Mouse (Mus musculus): Measurements from ENCODE around the gene Sod3. TPM values are rescaled to one million over a fixed set of nuclear protein-coding genes. Genes with fewer than 3 reads are reported as not detected.

The Sod3 gene
- total and polyA plus RNA-seq, 3 experiments = not detected

DNA sequence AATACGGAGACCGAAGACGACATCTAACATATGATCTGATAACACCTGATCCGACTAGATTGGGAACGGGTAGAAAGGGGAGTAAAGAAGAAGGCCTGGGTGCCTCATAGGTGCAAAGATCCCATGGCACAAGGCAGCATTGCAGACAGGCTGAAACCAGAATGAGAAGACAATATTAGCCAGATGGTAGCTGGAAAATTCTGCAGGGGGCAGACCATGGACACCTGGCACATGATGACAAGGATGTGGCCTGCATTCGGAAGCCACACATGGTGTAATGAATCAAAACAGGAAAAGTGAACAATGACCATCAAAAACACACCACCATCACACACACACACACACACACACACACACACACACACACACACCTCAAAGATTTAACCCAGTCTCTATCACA lies 52.3 kb downstream of the Sod3 start:
- TF ChIP-seq RCOR1 (IDR thresholded peaks at IDR 0.05; ENCODE audit: low read depth, low read length) (no peak), SIN3A (IDR thresholded peaks at IDR 0.05; ENCODE audit: low read length) (no peak)
- H3K9ac ChIP-seq (ENCODE audit: control insufficient read depth, low read depth, low read length, poor library complexity, severe bottlenecking) = no peak overlapping the region
- no peak for DNase-seq (ENCODE audit: low read depth, low spot score)
- H3K27me3 ChIP-seq (ENCODE audit: control insufficient read depth in 1 of 2, insufficient read depth in 2 of 2, low read length in 2 of 2) = no peaks in the 10 kb centered on the region
- H3K79me2 ChIP-seq (ENCODE audit: control insufficient read depth, insufficient read depth, low read length, poor library complexity) = no peaks in the 10 kb centered on the region
- no peak overlapping the region for H3K4me3 ChIP-seq (ENCODE audit: control insufficient read depth in 1 of 2, insufficient read depth in 1 of 2, low read depth in 2 of 2, low read length in 2 of 2)
- H3K9me3 ChIP-seq (replicated peaks; ENCODE audit: insufficient read depth, low read length) = no peaks in the 10 kb centered on the region
- no peaks in the 10 kb centered on the region for H3K4me1 ChIP-seq (ENCODE audit: control insufficient read depth in 1 of 2, insufficient read depth in 2 of 2, low read length in 2 of 2)
- H3K27ac ChIP-seq (ENCODE audit: control insufficient read depth, low read depth, low read length) = no peak overlapping the region
- H3K36me3 ChIP-seq (ENCODE audit: control insufficient read depth in 1 of 2, insufficient read depth in 2 of 2, low read length in 2 of 2) = no peaks in the 10 kb centered on the region

DNA sequence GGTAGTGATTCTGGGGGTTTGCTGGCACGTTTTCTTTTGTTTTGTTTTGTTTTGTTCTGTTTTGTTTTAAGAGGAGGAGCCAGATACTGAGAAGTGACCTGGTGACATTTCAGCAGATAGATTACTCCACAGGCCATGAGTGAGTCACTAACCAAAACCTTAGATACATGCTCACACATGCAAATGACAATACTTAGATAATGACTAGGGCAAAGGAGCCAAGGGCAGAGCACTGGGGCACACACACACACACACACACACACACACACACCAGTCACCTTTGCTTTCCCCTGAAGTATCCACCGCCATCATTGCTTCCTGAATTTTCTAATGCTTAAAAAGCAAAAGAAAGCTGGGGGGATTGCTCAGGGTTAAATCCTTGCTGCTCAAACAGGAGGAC lies 52.9 kb downstream of the Sod3 start:
- no peak for DNase-seq (ENCODE audit: low read depth, low spot score)
- H3K9ac ChIP-seq (ENCODE audit: control insufficient read depth, low read depth, low read length, poor library complexity, severe bottlenecking) = no peak overlapping the region
- no peak overlapping the region for H3K4me3 ChIP-seq (ENCODE audit: control insufficient read depth in 1 of 2, insufficient read depth in 1 of 2, low read depth in 2 of 2, low read length in 2 of 2)
- no peaks in the 10 kb centered on the region for H3K36me3 ChIP-seq (ENCODE audit: control insufficient read depth in 1 of 2, insufficient read depth in 2 of 2, low read length in 2 of 2)
- H3K27ac ChIP-seq (ENCODE audit: control insufficient read depth, low read depth, low read length) = no peak overlapping the region
- no peaks in the 10 kb centered on the region for H3K9me3 ChIP-seq (replicated peaks; ENCODE audit: insufficient read depth, low read length)
- TF ChIP-seq ZKSCAN1 (IDR thresholded peaks at IDR 0.05; ENCODE audit: low read depth, low read length) (no peak), MEF2A (IDR thresholded peaks at IDR 0.05; ENCODE audit: extremely low read depth, insufficient replicate concordance, low read depth, low read length, poor library complexity, severe bottlenecking) (no peak), JUND (IDR thresholded peaks at IDR 0.05; ENCODE audit: low read depth, low read length) (no peak), EP300 (IDR thresholded peaks at IDR 0.05; ENCODE audit: low read depth in 1 of 2, low read length in 2 of 2) (no peak), TAL1 (IDR thresholded peaks at IDR 0.05; ENCODE audit: low read length) (no peak), TBP (IDR thresholded peaks at IDR 0.05; ENCODE audit: low read depth, low read length) (no peak), MXI1 (IDR thresholded peaks at IDR 0.05; ENCODE audit: low read depth, low read length) (no peak), BHLHE40 (IDR thresholded peaks at IDR 0.05; ENCODE audit: borderline replicate concordance, low read depth, low read length) (no peak), ZC3H11A (IDR thresholded peaks at IDR 0.05; ENCODE audit: low read depth, low read length) (no peak), ZMIZ1 (IDR thresholded peaks at IDR 0.05; ENCODE audit: low read depth, low read length) (no peak), POLR2AphosphoS2 (IDR thresholded peaks at IDR 0.05; ENCODE audit: low read length) (no peak), RAD21 (IDR thresholded peaks at IDR 0.05; ENCODE audit: low read depth, low read length) (no peak), MYB (IDR thresholded peaks at IDR 0.05; ENCODE audit: low read depth, low read length) (no peak), MYC (IDR thresholded peaks at IDR 0.05; ENCODE audit: low read depth, low read length) (no peak), GATA1 (IDR thresholded peaks at IDR 0.05; ENCODE audit: low read depth, low read length) (no peak), USF1 (IDR thresholded peaks at IDR 0.05; ENCODE audit: low read depth, low read length) (no peak), NRF1 (IDR thresholded peaks at IDR 0.05; ENCODE audit: insufficient read depth, low read depth, low read length, poor library complexity, severe bottlenecking) (no peak), CTCF (IDR thresholded peaks at IDR 0.05 in 2 of 3, conservative IDR thresholded peaks at IDR 0.05 in 1 of 3; ENCODE audit: control insufficient read depth in 1 of 3, insufficient read depth in 1 of 3, low read depth in 2 of 3, low read length in 3 of 3, poor library complexity in 1 of 3, severe bottlenecking in 1 of 3) (no peak)
- no peaks in the 10 kb centered on the region for H3K27me3 ChIP-seq (ENCODE audit: control insufficient read depth in 1 of 2, insufficient read depth in 2 of 2, low read length in 2 of 2)
- no peaks in the 10 kb centered on the region for H3K79me2 ChIP-seq (ENCODE audit: control insufficient read depth, insufficient read depth, low read length, poor library complexity)
- H3K4me1 ChIP-seq (ENCODE audit: control insufficient read depth in 1 of 2, insufficient read depth in 2 of 2, low read length in 2 of 2) = no peaks in the 10 kb centered on the region

Other genes starting within 250 kb of the Sod3 start
- gene Dhx15, start 173.3 kb upstream of the Sod3 start, total RNA-seq (2012; rRNA removed) = 153 and 157 TPM in 2 replicates
- 100 to 1,000 TPM; 309 to 348 TPM for gene Dhx15, start 173.3 kb upstream of the Sod3 start, polyA plus RNA-seq (2012; ENCODE audit: insufficient read depth in 1 of 2, insufficient read length in 2 of 2, low read depth in 1 of 2, low replicate concordance in 2 of 2, missing spikeins in 1 of 2)
- gene Ccdc149, start 107.7 kb downstream of the Sod3 start, total RNA-seq (2012; rRNA removed) = not detected in 2 replicates
- gene Ccdc149, start 107.7 kb downstream of the Sod3 start, polyA plus RNA-seq (2012; ENCODE audit: insufficient read depth in 1 of 2, insufficient read length in 2 of 2, low read depth in 1 of 2, low replicate concordance in 2 of 2, missing spikeins in 1 of 2) = not detected
- not detected in 2 replicates for gene Lgi2, start 202.7 kb downstream of the Sod3 start, total RNA-seq (2012; rRNA removed)
- not detected for gene Lgi2, start 202.7 kb downstream of the Sod3 start, polyA plus RNA-seq (2012; ENCODE audit: insufficient read depth in 1 of 2, insufficient read length in 2 of 2, low read depth in 1 of 2, low replicate concordance in 2 of 2, missing spikeins in 1 of 2)

All from MEL (cell line).